Mouse (Mus musculus): ENCODE measurements around the gene Rtn4r.

DNA sequence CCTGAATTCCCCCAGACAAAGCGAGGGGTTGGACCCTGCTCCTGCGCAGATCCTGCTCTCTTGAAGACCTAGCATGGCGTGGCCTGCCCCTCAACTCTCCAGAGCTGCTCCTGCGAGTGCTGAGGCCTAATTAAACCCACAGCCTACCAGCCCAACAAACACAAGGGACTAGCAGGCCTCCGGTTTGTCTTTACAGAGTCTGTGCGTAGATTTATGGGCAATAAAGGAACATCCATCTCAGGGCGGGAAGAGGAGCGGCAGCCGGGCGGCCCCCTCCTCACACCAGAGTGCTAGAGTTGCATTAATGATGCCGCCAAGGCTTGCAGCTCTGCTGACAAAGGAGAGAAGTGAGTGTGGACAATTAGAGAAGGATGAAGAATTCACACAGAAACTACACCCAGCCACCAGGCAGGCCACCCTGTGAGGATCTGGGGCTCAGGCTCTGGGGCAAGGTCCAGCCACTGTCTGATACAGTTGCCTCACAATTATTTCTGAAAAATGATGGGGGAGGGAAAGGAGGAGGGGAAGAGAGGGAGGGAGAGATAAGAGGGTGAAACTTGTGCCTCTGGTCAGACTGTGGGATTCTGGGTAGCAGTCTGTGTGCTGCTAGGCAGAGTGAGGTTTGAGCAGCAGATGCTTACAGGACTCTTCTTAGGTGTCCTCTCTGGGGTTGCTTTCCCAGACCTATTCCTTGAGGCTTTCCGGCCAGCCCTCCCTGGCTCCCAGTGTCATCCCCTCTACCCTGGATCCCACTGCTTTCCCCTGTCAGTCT lies 29.3 kb downstream of the Rtn4r start:
- TF ChIP-seq CTCF (IDR thresholded peaks at IDR 0.05; ENCODE audit: low read depth) (no peak), EP300 (IDR thresholded peaks at IDR 0.05; ENCODE audit: low read depth) (no peak)
